Mouse (Mus musculus) liver, embryonic 14.5 days (tissue): ENCODE results near the gene Ss18l1. TPM values are rescaled to one million over a fixed set of nuclear protein-coding genes. Genes with fewer than 3 reads are reported as not detected.

Experiments
- ATAC-seq: fragments of 200-750 bp; cut with Nextera tagmentation; 2 replicates; pipeline ENCODE4 v1.8.0; 2017; ENCODE audit warnings: moderate number of reproducible peaks, mild to moderate bottlenecking, moderate library complexity; ENCODE audit not compliant: insufficient read depth
- DNase-seq, 3 experiments: peaks; one replicate each; pipeline ENCODE4 v3.0.0-alpha.2; 2012 to 2013; ENCODE audit warnings: low read depth in 3 of 3, low spot score in 3 of 3
- H3K27ac ChIP-seq: fragments of 300-500 bp; sonication (generic); 2 replicates; pipeline ENCODE4 v1.5.1; 2014; ENCODE audit warnings: moderate library complexity, mild to moderate bottlenecking, control low read depth, inconsistent platforms
- H3K27me3 ChIP-seq: fragments of 300-500 bp; sonication (generic); 2 replicates; pipeline ENCODE4 v1.6.1; 2014; ENCODE audit warnings: mild to moderate bottlenecking, low read length, moderate library complexity; ENCODE audit not compliant: control insufficient read depth, insufficient read depth
- H3K36me3 ChIP-seq: fragments of 300-500 bp; sonication (generic); replicated peaks from 2 replicates; pipeline ENCODE4 v1.6.1; 2014; ENCODE audit warnings: low read depth; ENCODE audit not compliant: control insufficient read depth, insufficient read depth
- H3K4me1 ChIP-seq, 2 experiments: fragments of 200-500 bp in 1 of 2; fragments of 300-500 bp in 1 of 2; sonication (generic) in 1 of 2; replicated peaks; 2 replicates each; pipeline ENCODE4 v1.6.1; 2012 to 2014; ENCODE audit warnings: antibody characterized with exemption in 1 of 2, inconsistent platforms in 1 of 2, low read length in 1 of 2; ENCODE audit not compliant: control insufficient read depth in 2 of 2, insufficient read depth in 2 of 2
- H3K4me2 ChIP-seq: fragments of 300-500 bp; sonication (generic); 2 replicates; pipeline ENCODE4 v1.6.1; 2014; ENCODE audit warnings: low read depth, mild to moderate bottlenecking, control low read depth, moderate library complexity
- H3K4me3 ChIP-seq, 2 experiments: fragments of 200-500 bp in 1 of 2; fragments of 300-500 bp in 1 of 2; sonication (generic) in 1 of 2; 2 replicates each; pipeline ENCODE4 v1.5.1; 2012 to 2014; ENCODE audit warnings: low read depth in 2 of 2, low read length in 2 of 2, mild to moderate bottlenecking in 2 of 2, control low read depth in 1 of 2, inconsistent platforms in 1 of 2, moderate library complexity in 1 of 2; ENCODE audit not compliant: insufficient read depth in 1 of 2
- H3K9ac ChIP-seq: fragments of 300-500 bp; sonication (generic); replicated peaks from 2 replicates; pipeline ENCODE4 v1.6.1; 2014; ENCODE audit warnings: mild to moderate bottlenecking, control low read depth, moderate library complexity
- H3K9me3 ChIP-seq: fragments of 300-500 bp; sonication (generic); 2 replicates; pipeline ENCODE4 v1.6.1; 2016; ENCODE audit warnings: low read length, mixed read lengths; ENCODE audit not compliant: control insufficient read depth
- CTCF ChIP-seq: IDR thresholded peaks from 2 replicates; pipeline ENCODE4 v1.5.1; 2016; ENCODE audit warnings: antibody characterized with exemption, low read depth, control low read depth
- EP300 ChIP-seq: IDR thresholded peaks from 2 replicates; pipeline ENCODE4 v1.6.1; 2016; ENCODE audit warnings: antibody characterized with exemption, low read depth
- WGBS: fragments of 180-500 bp; shearing (Covaris S2); extraction: QIAGEN DNeasy Blood & Tissue Kit; methylation state at CpG from one replicate; pipeline ENCODE4 v1.1.7; 2014; ENCODE audit not compliant: insufficient replicate concordance; 5-methylcytosine and 5-hydroxymethylcytosine counted together
- polyA plus RNA-seq, 2 experiments: library from polyadenylated mRNA; depleted of rRNA in 1 of 2; stranded (reverse) in 1 of 2; unstranded in 1 of 2; fragments of >200 nt; fragmentation: Nextera tagmentation in 1 of 2; extraction: Ambion mirVana in 1 of 2; gene quantifications; 2 replicates each; pipeline versions ENCODE4 v1.2.1 to v1.2.3; 2012 to 2014

The Ss18l1 gene
- polyA plus RNA-seq, 2 experiments: 0.37 to 1.3 TPM

DNA sequence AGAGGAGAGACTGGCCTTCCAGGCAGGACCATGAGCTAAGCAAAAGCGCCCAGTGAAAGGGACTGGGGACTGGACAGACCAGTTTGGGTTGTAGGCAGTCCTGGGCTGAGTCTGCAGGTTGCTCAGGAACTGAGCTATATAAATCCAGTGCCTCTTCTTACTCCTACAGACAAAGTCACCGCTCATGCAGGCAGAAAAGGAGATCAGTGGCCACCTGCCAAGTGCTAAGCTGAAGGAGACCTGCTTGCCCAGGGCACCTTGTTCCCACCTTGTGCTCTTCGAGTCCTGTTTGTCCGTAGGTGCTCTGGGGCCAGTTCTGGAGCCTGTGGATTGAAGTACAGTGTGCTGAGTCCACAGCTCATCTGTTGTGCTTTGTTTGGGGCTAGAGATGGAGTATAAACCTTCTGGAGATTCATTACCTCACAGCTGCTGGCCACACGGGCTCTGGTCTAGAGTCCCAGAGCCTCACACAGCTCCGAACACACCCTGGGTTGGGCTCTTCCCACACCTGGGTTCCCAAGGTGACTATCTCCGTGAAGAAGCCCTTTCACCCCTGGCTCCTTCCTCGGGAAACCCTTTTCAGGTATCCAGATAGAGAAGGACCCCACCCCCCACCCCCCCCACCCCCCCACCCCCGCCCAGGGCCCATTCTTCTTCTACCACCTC lies 35.8 kb upstream of the Ss18l1 start:
- DNase-seq: no peak
- no peak overlapping the region for H3K4me2 ChIP-seq

DNA sequence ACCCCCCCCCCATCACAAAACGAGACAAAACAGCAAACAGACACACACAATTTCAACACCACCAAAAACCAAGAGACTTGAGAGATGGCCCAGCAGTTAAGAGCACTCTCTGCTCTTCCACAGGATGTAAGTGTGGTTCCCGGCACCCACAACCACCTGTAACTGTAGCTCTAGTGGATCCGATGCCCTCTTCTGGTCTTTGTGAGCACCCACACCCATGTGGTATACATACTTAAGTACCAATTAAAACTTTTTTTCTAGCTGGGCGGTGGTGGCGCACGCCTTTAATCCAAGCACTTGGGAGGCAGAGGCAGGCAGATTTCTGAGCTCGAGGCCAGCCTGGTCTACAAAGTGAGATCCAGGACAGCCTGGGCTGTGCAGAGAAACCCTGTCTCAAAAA lies 31.6 kb upstream of the Ss18l1 start:
- ATAC-seq (no peak), DNase-seq (no peak)
- Histone ChIP-seq H3K4me1 (no peaks in the 10 kb centered on the region), H3K4me3 (no peak overlapping the region), H3K27me3 (no peaks in the 10 kb centered on the region), H3K36me3 (no peaks in the 10 kb centered on the region), H3K4me2 (no peak overlapping the region), H3K9me3 (no peaks in the 10 kb centered on the region), H3K27ac (no peak overlapping the region), H3K9ac (no peak overlapping the region)
- TF ChIP-seq CTCF (no peak), EP300 (no peak)
- WGBS: 77% methylated on average over 7 of the region's 7 CpGs

More for the DNA sequence above, 35.8 kb upstream of the Ss18l1 start:
- H3K4me3 ChIP-seq: no peak overlapping the region
- no peaks in the 10 kb centered on the region for H3K4me1 ChIP-seq
- no peak overlapping the region for H3K9ac ChIP-seq
- H3K9me3 ChIP-seq: no peaks in the 10 kb centered on the region
- 35% methylated on average over 9 of the region's 9 CpGs for WGBS
- no peak overlapping the region for H3K27ac ChIP-seq
- TF ChIP-seq EP300 (no peak), CTCF (no peak)
- no peak for ATAC-seq
- H3K27me3 ChIP-seq: no peaks in the 10 kb centered on the region
- no peaks in the 10 kb centered on the region for H3K36me3 ChIP-seq

DNA sequence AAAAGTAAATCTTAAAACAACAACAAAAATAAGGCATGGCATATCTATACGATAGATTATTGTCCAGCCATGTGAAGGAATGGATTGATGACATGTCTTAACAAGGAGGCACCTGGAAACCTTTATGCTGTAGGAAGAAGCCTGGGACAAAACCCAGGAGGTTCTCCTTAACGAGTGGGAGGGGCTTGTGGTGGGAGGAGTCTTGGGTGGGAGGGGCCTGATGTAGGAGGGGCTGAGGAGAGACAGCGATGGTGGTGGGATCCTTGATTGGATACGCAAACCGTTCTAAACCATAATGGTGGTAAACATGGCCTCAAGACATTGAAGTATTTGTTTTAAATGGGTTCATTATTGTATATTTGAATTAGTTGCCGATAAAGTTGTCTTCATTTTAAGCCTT lies 30.9 kb upstream of the Ss18l1 start:
- 72% methylated on average over 6 of the region's 6 CpGs for WGBS
- H3K4me3 ChIP-seq: no peak overlapping the region
- no peak for DNase-seq
- ATAC-seq: no peak
- H3K4me2 ChIP-seq: no peak overlapping the region
- no peak overlapping the region for H3K9ac ChIP-seq
- no peaks in the 10 kb centered on the region for H3K27me3 ChIP-seq
- TF ChIP-seq EP300: no peak
- TF ChIP-seq CTCF: no peak
- no peak overlapping the region for H3K27ac ChIP-seq
- H3K36me3 ChIP-seq: no peaks in the 10 kb centered on the region
- no peaks in the 10 kb centered on the region for H3K4me1 ChIP-seq
- no peaks in the 10 kb centered on the region for H3K9me3 ChIP-seq

DNA sequence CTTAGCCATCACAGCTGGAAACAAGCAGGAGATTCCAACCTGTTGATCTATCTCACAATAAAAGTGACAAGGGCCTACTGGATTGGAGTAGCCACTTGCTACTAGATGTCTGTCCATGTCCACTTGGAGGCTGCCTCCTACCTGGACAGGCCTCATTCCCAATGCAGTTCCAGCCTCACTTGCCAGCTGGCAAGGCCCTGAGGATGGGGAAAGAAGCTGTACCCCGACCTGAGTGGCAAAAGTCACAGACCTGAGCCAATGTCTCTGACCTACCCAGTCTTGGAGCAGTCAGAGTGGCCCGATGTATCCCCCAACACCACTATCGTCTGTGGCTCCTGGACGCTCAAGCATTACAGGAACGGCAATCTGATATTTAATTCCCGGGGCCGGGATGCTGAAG lies 28.6 kb upstream of the Ss18l1 start:
- WGBS: 64% methylated on average over 7 of the region's 7 CpGs
- no peak for ATAC-seq
- DNase-seq: no peak
- no peaks in the 10 kb centered on the region for H3K36me3 ChIP-seq
- no peak overlapping the region for H3K9ac ChIP-seq
- no peak overlapping the region for H3K4me2 ChIP-seq
- H3K4me1 ChIP-seq: no peaks in the 10 kb centered on the region
- H3K27me3 ChIP-seq: no peaks in the 10 kb centered on the region; the same call in 1 of the 2 replicates
- no peaks in the 10 kb centered on the region for H3K9me3 ChIP-seq
- H3K4me3 ChIP-seq: no peak overlapping the region
- TF ChIP-seq EP300 (no peak), CTCF (no peak)
- no peak overlapping the region for H3K27ac ChIP-seq

DNA sequence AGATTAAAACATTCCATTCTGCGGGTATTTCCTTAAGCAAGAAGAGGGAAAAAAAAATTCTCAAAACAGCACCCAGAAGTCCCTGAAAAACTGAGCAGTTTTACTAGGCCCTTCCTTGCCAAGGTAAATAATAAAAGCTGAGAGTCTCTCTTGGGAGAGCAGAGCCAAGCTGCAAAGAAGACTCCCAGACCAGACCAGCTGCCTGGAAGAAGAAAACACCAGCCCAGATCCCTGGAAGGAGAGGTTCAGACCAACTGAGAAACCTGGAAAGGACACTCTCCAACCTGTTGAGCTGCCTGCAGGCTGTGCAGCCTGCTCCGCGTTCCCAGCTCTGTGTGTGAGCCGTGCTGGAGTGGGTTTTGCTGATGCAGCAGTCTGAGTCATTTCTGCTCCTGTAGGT lies 24.7 kb upstream of the Ss18l1 start:
- WGBS: 58% methylated on average over 4 of the region's 4 CpGs

More for the DNA sequence above, 24.7 kb upstream of the Ss18l1 start:
- H3K4me2 ChIP-seq: no peak overlapping the region
- no peaks in the 10 kb centered on the region for H3K36me3 ChIP-seq
- H3K4me1 ChIP-seq: no peaks in the 10 kb centered on the region
- no peak for DNase-seq
- H3K9me3 ChIP-seq: no peaks in the 10 kb centered on the region
- H3K27me3 ChIP-seq: peaks cover 4% of the 10 kb centered on the region; the same call in 1 of the 2 replicates
- no peak overlapping the region for H3K9ac ChIP-seq
- no peak for TF ChIP-seq EP300
- TF ChIP-seq CTCF: no peak
- no peak overlapping the region for H3K27ac ChIP-seq
- ATAC-seq: no peak
- H3K4me3 ChIP-seq: no peak overlapping the region
